Mouse (Mus musculus): ENCODE measurements around the gene Map7. TPM values are rescaled to one million over a fixed set of nuclear protein-coding genes. Genes with fewer than 3 reads are reported as not detected.

Map7 gene
- total and polyA plus RNA-seq, 2 experiments, result 11.1 to 13.7 TPM

DNA sequence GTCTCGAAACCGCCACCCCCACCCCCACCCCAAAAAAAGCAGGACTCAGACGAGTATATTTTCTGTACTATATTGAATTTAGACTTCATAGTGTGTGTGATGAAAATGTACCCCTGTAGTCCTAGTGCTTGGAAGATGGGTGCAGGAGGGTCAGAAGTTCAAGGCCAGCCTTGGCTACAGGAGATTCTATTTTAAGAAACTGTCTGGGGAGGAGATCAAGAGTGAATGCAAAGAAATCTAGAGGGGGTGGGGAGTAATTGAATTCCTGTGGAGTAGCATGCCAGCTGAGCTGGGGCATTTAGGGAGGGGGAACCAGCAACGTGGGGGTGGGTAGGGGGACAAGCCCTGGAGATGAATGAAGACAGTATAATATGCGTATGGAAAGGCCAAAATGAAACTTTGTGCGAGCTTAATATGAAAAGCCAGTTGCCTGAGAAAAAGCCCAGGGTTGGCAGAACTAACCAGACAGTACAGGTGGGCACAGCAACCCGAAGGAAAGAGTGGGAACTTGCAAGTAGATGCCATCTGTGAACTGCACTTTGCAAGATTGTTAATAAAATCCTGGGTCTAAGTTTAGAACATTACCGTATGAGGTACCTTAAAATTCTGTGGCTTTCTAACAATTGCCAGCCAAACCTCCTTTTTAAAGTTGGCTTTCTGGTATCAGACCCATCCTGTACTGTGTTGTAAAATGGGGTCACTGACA is 8.9 kb downstream of the Map7 start:
- DNase-seq (ENCODE audit: extremely low read depth, low read depth, low spot score), result no peak
- Histone ChIP-seq H3K36me3 (ENCODE audit: control insufficient read depth, insufficient read depth, low read length) (no peaks in the 10 kb centered on the region), H3K4me1 (ENCODE audit: control insufficient read depth, insufficient read depth, low read length) (peaks cover 18% of the 10 kb centered on the region), H3K79me2 (ENCODE audit: control insufficient read depth, insufficient read depth, low read length) (peaks cover 49% of the 10 kb centered on the region; the same call in 1 of the 2 replicates), H3K27ac (replicated peaks; ENCODE audit: insufficient read depth, low read depth, low read length) (no peak overlapping the region), H3K4me3 (ENCODE audit: insufficient read depth, low read depth, low read length) (no peak overlapping the region), H3K27me3 (ENCODE audit: control insufficient read depth, insufficient read depth, low read length) (no peaks in the 10 kb centered on the region), H3K9ac (ENCODE audit: low read depth, low read length) (no peak overlapping the region)
- WGBS, result 91% methylated on average over 8 of the region's 8 CpGs
- TF ChIP-seq POLR2A (IDR thresholded peaks at IDR 0.05; ENCODE audit: extremely low read depth, insufficient read depth, low read length), result no peak
- TF ChIP-seq CTCF (IDR thresholded peaks at IDR 0.05; ENCODE audit: low read depth, low read length), result no peak

GRCm38 (mm10) chr10:20158756-20159155 is 10.5 kb downstream of the Map7 start:
- TF ChIP-seq CTCF (IDR thresholded peaks at IDR 0.05; ENCODE audit: low read depth, low read length) (no peak), POLR2A (IDR thresholded peaks at IDR 0.05; ENCODE audit: extremely low read depth, insufficient read depth, low read length) (no peak)
- Histone ChIP-seq H3K27me3 (ENCODE audit: control insufficient read depth, insufficient read depth, low read length) (no peaks in the 10 kb centered on the region), H3K4me3 (ENCODE audit: insufficient read depth, low read depth, low read length) (no peak overlapping the region), H3K4me1 (ENCODE audit: control insufficient read depth, insufficient read depth, low read length) (peaks cover 12% of the 10 kb centered on the region), H3K36me3 (ENCODE audit: control insufficient read depth, insufficient read depth, low read length) (no peaks in the 10 kb centered on the region), H3K9ac (ENCODE audit: low read depth, low read length) (no peak overlapping the region), H3K27ac (replicated peaks; ENCODE audit: insufficient read depth, low read depth, low read length) (no peak overlapping the region), H3K79me2 (ENCODE audit: control insufficient read depth, insufficient read depth, low read length) (peaks cover 45% of the 10 kb centered on the region; the same call in 1 of the 2 replicates)
- 72% methylated on average over 4 of the region's 4 CpGs for WGBS
- DNase-seq (ENCODE audit: extremely low read depth, low read depth, low spot score), result no peak

DNA sequence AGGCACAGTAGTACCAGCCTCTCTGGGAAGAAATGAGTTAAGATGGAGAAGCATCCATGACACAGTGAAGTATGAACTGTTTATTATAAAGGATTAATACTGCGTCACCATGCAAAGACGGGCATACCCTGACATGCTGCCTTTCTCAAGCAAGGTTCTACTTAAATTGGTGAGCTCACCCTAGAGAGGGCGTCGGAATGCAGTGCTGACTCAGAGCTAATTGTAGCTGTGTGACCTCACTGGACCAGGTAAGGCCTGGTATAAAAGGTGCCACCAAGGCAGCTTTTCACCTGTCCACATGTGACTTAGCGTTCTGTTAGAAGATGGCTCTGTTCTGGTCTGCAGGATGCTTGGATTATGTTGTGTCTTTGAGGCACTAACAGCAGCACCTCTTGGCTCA is 11.0 kb downstream of the Map7 start:
- Histone ChIP-seq H3K4me3 (ENCODE audit: insufficient read depth, low read depth, low read length) (no peak overlapping the region), H3K79me2 (ENCODE audit: control insufficient read depth, insufficient read depth, low read length) (peaks cover 42% of the 10 kb centered on the region; the same call in 1 of the 2 replicates), H3K36me3 (ENCODE audit: control insufficient read depth, insufficient read depth, low read length) (no peaks in the 10 kb centered on the region), H3K27me3 (ENCODE audit: control insufficient read depth, insufficient read depth, low read length) (no peaks in the 10 kb centered on the region), H3K9ac (ENCODE audit: low read depth, low read length) (no peak overlapping the region), H3K4me1 (ENCODE audit: control insufficient read depth, insufficient read depth, low read length) (peaks cover 11% of the 10 kb centered on the region), H3K27ac (replicated peaks; ENCODE audit: insufficient read depth, low read depth, low read length) (no peak overlapping the region)
- TF ChIP-seq POLR2A (IDR thresholded peaks at IDR 0.05; ENCODE audit: extremely low read depth, insufficient read depth, low read length) (no peak), CTCF (IDR thresholded peaks at IDR 0.05; ENCODE audit: low read depth, low read length) (no peak)
- no peak for DNase-seq (ENCODE audit: extremely low read depth, low read depth, low spot score)
- WGBS, result 96% methylated on average over 5 of the region's 5 CpGs

GRCm38 (mm10) chr10:20160914-20161313 is 12.6 kb downstream of the Map7 start:
- Histone ChIP-seq H3K36me3 (ENCODE audit: control insufficient read depth, insufficient read depth, low read length) (no peaks in the 10 kb centered on the region), H3K27me3 (ENCODE audit: control insufficient read depth, insufficient read depth, low read length) (no peaks in the 10 kb centered on the region), H3K9ac (ENCODE audit: low read depth, low read length) (no peak overlapping the region), H3K27ac (replicated peaks; ENCODE audit: insufficient read depth, low read depth, low read length) (no peak overlapping the region), H3K79me2 (ENCODE audit: control insufficient read depth, insufficient read depth, low read length) (peaks cover 37% of the 10 kb centered on the region; the same call in 1 of the 2 replicates), H3K4me1 (ENCODE audit: control insufficient read depth, insufficient read depth, low read length) (peaks cover 16% of the 10 kb centered on the region), H3K4me3 (ENCODE audit: insufficient read depth, low read depth, low read length) (no peak overlapping the region)
- TF ChIP-seq CTCF (IDR thresholded peaks at IDR 0.05; ENCODE audit: low read depth, low read length) (no peak), POLR2A (IDR thresholded peaks at IDR 0.05; ENCODE audit: extremely low read depth, insufficient read depth, low read length) (no peak)
- WGBS, result 31% methylated on average over 8 of the region's 8 CpGs
- DNase-seq (ENCODE audit: extremely low read depth, low read depth, low spot score), result peak; percentile 73

- WGBS, result 49% methylated on average over 5 of the region's 5 CpGs
- Histone ChIP-seq H3K36me3 (ENCODE audit: control insufficient read depth, insufficient read depth, low read length) (no peaks in the 10 kb centered on the region), H3K4me1 (ENCODE audit: control insufficient read depth, insufficient read depth, low read length) (peaks cover 47% of the 10 kb centered on the region), H3K79me2 (ENCODE audit: control insufficient read depth, insufficient read depth, low read length) (peaks cover 23% of the 10 kb centered on the region; the same call in 1 of the 2 replicates), H3K4me3 (ENCODE audit: insufficient read depth, low read depth, low read length) (no peak overlapping the region), H3K27me3 (ENCODE audit: control insufficient read depth, insufficient read depth, low read length) (no peaks in the 10 kb centered on the region), H3K27ac (replicated peaks; ENCODE audit: insufficient read depth, low read depth, low read length) (peak overlapping the region; percentile 61), H3K9ac (ENCODE audit: low read depth, low read length) (no peak overlapping the region)
- no peak for TF ChIP-seq CTCF (IDR thresholded peaks at IDR 0.05; ENCODE audit: low read depth, low read length)
- no peak for TF ChIP-seq POLR2A (IDR thresholded peaks at IDR 0.05; ENCODE audit: extremely low read depth, insufficient read depth, low read length)
- peak; percentile 81 for DNase-seq (ENCODE audit: extremely low read depth, low read depth, low spot score)
Observed at GRCm38 (mm10) chr10:20164810-20165209, 16.5 kb downstream of the Map7 start.

DNA sequence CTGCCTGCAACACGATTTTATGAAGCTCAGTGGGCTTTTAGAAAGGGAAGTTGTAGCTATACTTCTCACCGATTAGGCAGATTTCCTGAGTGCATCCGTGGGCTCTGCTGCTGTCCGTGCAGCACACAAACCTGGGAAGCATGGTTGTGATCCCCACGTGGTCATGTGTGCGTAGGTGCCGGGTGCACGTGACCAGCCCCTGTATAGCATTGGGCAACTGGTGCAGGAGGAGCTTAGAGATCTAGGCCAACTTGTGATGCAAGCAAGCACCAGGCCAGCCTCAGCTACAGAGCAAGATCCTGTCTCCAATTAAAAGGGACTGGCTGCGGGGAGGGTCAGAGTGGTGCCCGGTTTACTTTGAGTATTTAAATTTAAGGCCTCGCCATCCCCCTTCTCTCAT is 18.5 kb downstream of the Map7 start:
- Histone ChIP-seq H3K27me3 (ENCODE audit: control insufficient read depth, insufficient read depth, low read length) (no peaks in the 10 kb centered on the region), H3K27ac (replicated peaks; ENCODE audit: insufficient read depth, low read depth, low read length) (peak overlapping the region; percentile 47), H3K4me1 (ENCODE audit: control insufficient read depth, insufficient read depth, low read length) (peaks cover 45% of the 10 kb centered on the region), H3K79me2 (ENCODE audit: control insufficient read depth, insufficient read depth, low read length) (peaks cover 27% of the 10 kb centered on the region; the same call in 1 of the 2 replicates), H3K9ac (ENCODE audit: low read depth, low read length) (no peak overlapping the region), H3K36me3 (ENCODE audit: control insufficient read depth, insufficient read depth, low read length) (no peaks in the 10 kb centered on the region), H3K4me3 (ENCODE audit: insufficient read depth, low read depth, low read length) (no peak overlapping the region)
- DNase-seq (ENCODE audit: extremely low read depth, low read depth, low spot score), result peak; percentile 95
- 16% methylated on average over 11 of the region's 11 CpGs for WGBS
- TF ChIP-seq CTCF (IDR thresholded peaks at IDR 0.05; ENCODE audit: low read depth, low read length) (no peak), POLR2A (IDR thresholded peaks at IDR 0.05; ENCODE audit: extremely low read depth, insufficient read depth, low read length) (no peak)

Measured in liver, adult 2 months (tissue).